ENCODE assay signal across 8 mouse cellular contexts in the genomic region with DNA sequence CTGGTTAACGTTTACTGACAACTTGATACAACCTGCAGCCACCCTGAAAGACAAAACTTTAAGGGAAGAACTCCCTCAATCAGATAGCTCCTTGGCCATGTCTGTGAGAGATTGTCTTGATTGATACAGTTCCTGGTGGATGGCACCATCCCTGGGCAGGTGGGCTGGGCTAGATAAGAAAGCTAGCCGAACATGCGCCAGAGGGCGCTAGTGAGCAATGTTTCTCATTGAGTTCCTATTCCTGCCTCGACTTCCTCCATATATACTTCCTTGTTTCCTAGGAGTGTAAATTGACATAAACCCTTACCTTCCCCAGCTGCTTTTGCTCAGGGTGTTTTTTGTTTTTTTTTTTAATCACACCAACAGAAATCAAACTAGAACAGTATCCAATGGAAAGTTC. TPM values are rescaled to one million over a fixed set of nuclear protein-coding genes. Genes with fewer than 3 reads are reported as not detected.
DNase-seq lines count a peak whose midpoint lies in the region; ATAC-seq and TF ChIP-seq lines count a peak whose summit lies in the region.
"Had no signal": no experiment of that assay in that cellular context is flagged by ENCODE, and none has a peak within 500 bp of the region (broad histone marks: within the 10 kb centered on the region; RNA-seq: fewer than 3 reads in every experiment).

No protein-coding gene starts in this region.

- TF ChIP-seq RAD21 in MEL (IDR thresholded peaks at IDR 0.05; ENCODE audit: low read depth, low read length) = peak; percentile 52

- peak; percentile 63 for DNase-seq in layer of hippocampus, adult 11-12 months (ENCODE audit: low spot score)
- no peak for DNase-seq in layer of hippocampus, adult 9-10 months (ENCODE audit: low spot score)
- DNase-seq in MEL (ENCODE audit: low read depth, low spot score) = peak; percentile 81
- DNase-seq in lung, postnatal 4 days = peak; percentile 43 to 57
- peak; percentile 44 to 61 for DNase-seq in thymus, adult 18-20 months

- H3K79me2 ChIP-seq in MEL (ENCODE audit: control insufficient read depth, insufficient read depth, low read length, poor library complexity) = no peaks in the 10 kb centered on the region

- no peak overlapping the region for H3K27ac ChIP-seq in MEL (ENCODE audit: control insufficient read depth, low read depth, low read length)
- no peak overlapping the region for H3K27ac ChIP-seq in bone marrow macrophage, adult 2 months (ENCODE audit: insufficient read depth, low read depth, low read length)
- H3K27ac ChIP-seq: lung, embryonic 15.5 days had no signal

- no peak for TF ChIP-seq EP300 in MEL (IDR thresholded peaks at IDR 0.05; ENCODE audit: low read depth in 1 of 2, low read length in 2 of 2)

- no peaks in the 10 kb centered on the region for H3K27me3 ChIP-seq in MEL (ENCODE audit: control insufficient read depth in 1 of 2, insufficient read depth in 2 of 2, low read length in 2 of 2)
- H3K27me3 ChIP-seq: lung, embryonic 15.5 days had no signal

- peak; percentile 38 to 72; a peak in 1 of 4 replicates for ATAC-seq in hematopoietic stem cell, adult 5-6 weeks (replicated peaks in 1 of 2; ENCODE audit: insufficient read depth in 1 of 2, low FRiP score in 2 of 2, low TSS enrichment in 1 of 2, low read depth in 1 of 2, poor library complexity in 2 of 2, severe bottlenecking in 2 of 2)

- H3K9me3 ChIP-seq in MEL (replicated peaks; ENCODE audit: insufficient read depth, low read length) = no peaks in the 10 kb centered on the region
- H3K9me3 ChIP-seq: lung, embryonic 15.5 days had no signal

- H3K4me1 ChIP-seq in MEL (ENCODE audit: control insufficient read depth in 1 of 2, insufficient read depth in 2 of 2, low read length in 2 of 2) = peaks cover 0 to 15% of the 10 kb centered on the region in 2 experiments; a peak in 2 of 4 replicates
- H3K4me1 ChIP-seq in bone marrow macrophage, adult 2 months (ENCODE audit: control insufficient read depth, insufficient read depth, low read length) = no peaks in the 10 kb centered on the region

- peak; percentile 75 to 85 (median 75) for TF ChIP-seq CTCF in MEL (IDR thresholded peaks at IDR 0.05 in 2 of 3, conservative IDR thresholded peaks at IDR 0.05 in 1 of 3; ENCODE audit: control insufficient read depth in 1 of 3, insufficient read depth in 1 of 3, low read depth in 2 of 3, low read length in 3 of 3, poor library complexity in 1 of 3, severe bottlenecking in 1 of 3)
- TF ChIP-seq CTCF in bone marrow macrophage, adult 2 months (IDR thresholded peaks at IDR 0.05; ENCODE audit: low read depth, low read length) = peak; percentile 93

- no peak overlapping the region for H3K9ac ChIP-seq in MEL (ENCODE audit: control insufficient read depth, low read depth, low read length, poor library complexity, severe bottlenecking)
- H3K9ac ChIP-seq: lung, embryonic 15.5 days had no signal

- TF ChIP-seq POLR2A in MEL (IDR thresholded peaks at IDR 0.05; ENCODE audit: control insufficient read depth in 1 of 2, insufficient read depth in 1 of 2, low read depth in 1 of 2, low read length in 2 of 2, poor library complexity in 1 of 2) = no peak
- TF ChIP-seq POLR2A in bone marrow macrophage, adult 2 months (IDR thresholded peaks at IDR 0.05; ENCODE audit: borderline replicate concordance, low read depth, low read length) = no peak

- peaks cover 0 to 7% of the 10 kb centered on the region in 2 experiments; a peak in 2 of 4 replicates for H3K36me3 ChIP-seq in MEL (ENCODE audit: control insufficient read depth in 1 of 2, insufficient read depth in 2 of 2, low read length in 2 of 2)
- H3K36me3 ChIP-seq: lung, embryonic 15.5 days had no signal

- H3K4me3 ChIP-seq in MEL (ENCODE audit: control insufficient read depth in 1 of 2, insufficient read depth in 1 of 2, low read depth in 2 of 2, low read length in 2 of 2) = no peak overlapping the region
- no peak overlapping the region for H3K4me3 ChIP-seq in bone marrow macrophage, adult 2 months (ENCODE audit: insufficient read depth, low read length)
- H3K4me3 ChIP-seq: lung, embryonic 15.5 days had no signal

TF ChIP-seq in MEL, 35 proteins besides CTCF, POLR2A, EP300 and RAD21:
- TF ChIP-seq UBTF (IDR thresholded peaks at IDR 0.05; ENCODE audit: borderline replicate concordance, insufficient read depth, low read depth, low read length) (no peak), SMC3 (IDR thresholded peaks at IDR 0.05; ENCODE audit: low read depth, low read length) (peak; percentile 72), BHLHE40 (IDR thresholded peaks at IDR 0.05; ENCODE audit: borderline replicate concordance, low read depth, low read length) (no peak), TAL1 (IDR thresholded peaks at IDR 0.05; ENCODE audit: low read length) (0 out of 2 replicates have a peak, but pooled peaks have one; percentile 20), ELF1 (IDR thresholded peaks at IDR 0.05; ENCODE audit: low read depth, low read length) (0 out of 2 replicates have a peak, but pooled peaks have one; percentile 55), SIN3A (IDR thresholded peaks at IDR 0.05; ENCODE audit: low read length) (no peak), TBP (IDR thresholded peaks at IDR 0.05; ENCODE audit: low read depth, low read length) (0 out of 2 replicates have a peak, but pooled peaks have one; percentile 28), GABPA (IDR thresholded peaks at IDR 0.05; ENCODE audit: low read depth, low read length) (no peak), ZMIZ1 (IDR thresholded peaks at IDR 0.05; ENCODE audit: low read depth, low read length) (no peak), CHD1 (IDR thresholded peaks at IDR 0.05; ENCODE audit: low read depth, low read length) (no peak), ETS1 (IDR thresholded peaks at IDR 0.05; ENCODE audit: low read depth, low read length) (no peak), GATA1 (IDR thresholded peaks at IDR 0.05; ENCODE audit: low read depth, low read length) (peak; percentile 77), USF2 (IDR thresholded peaks at IDR 0.05; ENCODE audit: borderline replicate concordance in 1 of 2, insufficient read depth in 1 of 2, low read depth in 1 of 2, low read length in 2 of 2) (no peak)

RNA-seq across cellular contexts. Expression of gene Lclat1, which starts 11.3 kb away (rescaled TPM):
- 9.4 and 9.6 TPM in 2 replicates for total RNA-seq in MEL (2012; rRNA removed)
- 10 to 100 TPM in 1 of 2 experiments, not detected in 1; 10.5 TPM for polyA plus RNA-seq in MEL (2012; ENCODE audit: insufficient read depth in 1 of 2, insufficient read length in 2 of 2, low read depth in 1 of 2, low replicate concordance in 2 of 2, missing spikeins in 1 of 2)
- 9.6 and 12.0 TPM in 2 replicates for polyA plus RNA-seq in bone marrow macrophage, adult 2 months (2012; ENCODE audit: insufficient read depth, insufficient read length, missing spikeins)
- total RNA-seq in hematopoietic stem cell, adult 5-6 weeks (2017) = 7.1 and 9.8 TPM in 2 replicates
